Comparison of ENCODE assay signal across 8 mouse cellular contexts in the genomic region with DNA sequence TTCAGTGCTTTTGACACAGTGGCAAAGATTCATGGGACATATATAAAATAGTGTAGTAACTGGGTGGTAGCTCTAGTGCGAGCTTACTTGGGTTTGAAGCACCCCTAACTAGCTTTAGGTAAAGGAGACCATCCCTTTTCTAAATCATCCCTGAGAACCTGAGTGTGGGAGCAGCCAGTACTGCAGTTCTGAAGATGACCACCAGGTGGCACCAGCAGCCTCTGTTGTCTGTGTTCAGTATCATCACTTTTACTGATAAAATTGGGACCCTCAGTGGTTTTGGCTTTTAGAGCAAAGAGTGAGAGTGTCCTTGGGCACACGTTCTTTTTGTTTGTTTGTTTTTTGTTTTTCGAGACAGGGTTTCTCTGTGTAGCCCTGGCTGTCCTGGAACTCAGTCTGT. TPM values are rescaled to one million over a fixed set of nuclear protein-coding genes. Genes with fewer than 3 reads are reported as not detected.
A peak's percentile ranks its signal among the peaks of the same experiment; 100 is the strongest.
DNase-seq lines count a peak whose midpoint lies in the region; ATAC-seq and TF ChIP-seq lines count a peak whose summit lies in the region.

No protein-coding gene starts in this region.

- peaks cover 3% of the 10 kb centered on the region for H3K4me1 ChIP-seq in heart, adult 2 months (ENCODE audit: control insufficient read depth, insufficient read depth, low read length)
- H3K4me1 ChIP-seq in heart, embryonic 11.5 days (ENCODE audit: control insufficient read depth, insufficient read depth, low read length): peaks cover 5% of the 10 kb centered on the region; the same call in 1 of the 2 replicates
- H3K4me1 ChIP-seq in liver, embryonic 11.5 days (replicated peaks; ENCODE audit: control insufficient read depth, insufficient read depth, low read length): peaks cover 9% of the 10 kb centered on the region
- peaks cover 4% of the 10 kb centered on the region; the same call in 1 of the 2 replicates for H3K4me1 ChIP-seq in neural tube, embryonic 11.5 days (ENCODE audit: control insufficient read depth, insufficient read depth, low read length)

- 3% methylated on average over 3 of the region's 3 CpGs for WGBS in heart, adult 2 months
- WGBS in heart, embryonic 11.5 days (ENCODE audit: insufficient replicate concordance): 2% methylated on average over 3 of the region's 3 CpGs
- WGBS in liver, embryonic 11.5 days: 5% methylated on average over 3 of the region's 3 CpGs
- 13% methylated on average over 3 of the region's 3 CpGs for WGBS in neural tube, embryonic 11.5 days

- no peak for TF ChIP-seq POLR2A in heart, adult 2 months (IDR thresholded peaks at IDR 0.05; ENCODE audit: insufficient read depth, low read depth, low read length)

- no peaks in the 10 kb centered on the region for H3K27me3 ChIP-seq in heart, adult 2 months (ENCODE audit: control insufficient read depth, insufficient read depth, low read length)
- H3K27me3 ChIP-seq in heart, embryonic 11.5 days (ENCODE audit: control insufficient read depth, insufficient read depth, low read length): no peaks in the 10 kb centered on the region
- no peaks in the 10 kb centered on the region for H3K27me3 ChIP-seq in liver, embryonic 11.5 days (replicated peaks; ENCODE audit: control insufficient read depth, insufficient read depth, low read length)
- no peaks in the 10 kb centered on the region for H3K27me3 ChIP-seq in neural tube, embryonic 11.5 days (ENCODE audit: control insufficient read depth, insufficient read depth, low read length)

- no peak; the same call in none of the 2 replicates for TF ChIP-seq CTCF in heart, adult 2 months (IDR thresholded peaks at IDR 0.05)

- no peak overlapping the region for H3K4me3 ChIP-seq in heart, adult 2 months
- H3K4me3 ChIP-seq in heart, embryonic 11.5 days (ENCODE audit: low read depth, low read length): no peak overlapping the region
- no peak overlapping the region for H3K4me3 ChIP-seq in liver, embryonic 11.5 days (ENCODE audit: low read depth, low read length)
- no peak overlapping the region for H3K4me3 ChIP-seq in neural tube, embryonic 11.5 days (ENCODE audit: low read depth, low read length)

- H3K27ac ChIP-seq in heart, adult 2 months: no peak overlapping the region
- H3K27ac ChIP-seq in heart, embryonic 11.5 days (ENCODE audit: low read depth, low read length): no peak overlapping the region
- no peak overlapping the region for H3K27ac ChIP-seq in liver, embryonic 11.5 days (ENCODE audit: low read depth, low read length)
- H3K27ac ChIP-seq in neural tube, embryonic 11.5 days (ENCODE audit: low read depth, low read length): no peak overlapping the region

- intact Hi-C loops in heart, adult 2 months (cut with DNase I): loop anchor here (1.0 to 2.0 kb wide), 3 partner anchors 21 to 125 kb away; a partner anchor contains a TSS

- ATAC-seq in heart, embryonic 11.5 days (replicated peaks; ENCODE audit: insufficient number of reproducible peaks, low FRiP score, low TSS enrichment): no peak
- no peak; the same call in 1 of the 2 replicates for ATAC-seq in liver, embryonic 11.5 days (replicated peaks; ENCODE audit: low FRiP score)
- ATAC-seq in neural tube, embryonic 11.5 days (ENCODE audit: insufficient read depth, low FRiP score, low TSS enrichment): no peak

- H3K4me2 ChIP-seq in heart, embryonic 11.5 days: no peak overlapping the region
- H3K4me2 ChIP-seq in liver, embryonic 11.5 days: no peak overlapping the region
- no peak overlapping the region for H3K4me2 ChIP-seq in neural tube, embryonic 11.5 days (ENCODE audit: low read depth)

- H3K36me3 ChIP-seq in heart, adult 2 months (ENCODE audit: control insufficient read depth, insufficient read depth, low read length): no peaks in the 10 kb centered on the region
- H3K36me3 ChIP-seq in heart, embryonic 11.5 days (ENCODE audit: control insufficient read depth, insufficient read depth, low read length): peaks cover 21% of the 10 kb centered on the region
- H3K36me3 ChIP-seq in liver, embryonic 11.5 days (ENCODE audit: control insufficient read depth, insufficient read depth, low read length): peaks cover 18% of the 10 kb centered on the region
- H3K36me3 ChIP-seq in neural tube, embryonic 11.5 days (ENCODE audit: control insufficient read depth, insufficient read depth, low read length): peaks cover 11% of the 10 kb centered on the region

- no peaks in the 10 kb centered on the region for H3K9me3 ChIP-seq in heart, embryonic 11.5 days (replicated peaks; ENCODE audit: control insufficient read depth, low read length)
- H3K9me3 ChIP-seq in liver, embryonic 11.5 days (ENCODE audit: control insufficient read depth, low read length): no peaks in the 10 kb centered on the region
- no peaks in the 10 kb centered on the region for H3K9me3 ChIP-seq in neural tube, embryonic 11.5 days (ENCODE audit: control insufficient read depth, low read length)

- no peaks in the 10 kb centered on the region for H3K79me2 ChIP-seq in heart, adult 2 months (replicated peaks; ENCODE audit: control insufficient read depth, insufficient read depth, low read length)

- 0 out of 2 replicates have a peak, but pooled peaks have one; percentile 55 for TF ChIP-seq EP300 in heart, adult 2 months (IDR thresholded peaks at IDR 0.05; ENCODE audit: insufficient read depth, low read depth, low read length)

- DNase-seq in heart, adult 2 months: peak; percentile 67 to 89
- peak; percentile 84 to 88 for DNase-seq in cerebellum, adult 18-20 months
- DNase-seq in gastrocnemius, adult 18-20 months (ENCODE audit: low spot score): peak; percentile 80
- peak; percentile 83 for DNase-seq in kidney, adult 9 months
- peak; percentile 68 for DNase-seq in liver, embryonic 11.5 days (ENCODE audit: low spot score)
- peak; percentile 89 for DNase-seq in neural tube, embryonic 11.5 days (ENCODE audit: low spot score)
- peak; percentile 94 for DNase-seq in testis, postnatal 10 days (ENCODE audit: low spot score)

- no peak overlapping the region for H3K9ac ChIP-seq in heart, adult 2 months (ENCODE audit: low read depth, low read length)
- no peak overlapping the region for H3K9ac ChIP-seq in heart, embryonic 11.5 days (ENCODE audit: low read depth, low read length)
- H3K9ac ChIP-seq in liver, embryonic 11.5 days (ENCODE audit: low read depth, low read length): no peak overlapping the region
- H3K9ac ChIP-seq in neural tube, embryonic 11.5 days (ENCODE audit: low read length): no peak overlapping the region

RNA-seq across cellular contexts. Expression of a gene that starts 1.9 kb away (rescaled TPM):
- total RNA-seq in heart, adult 2 months (2021): 1 to 10 TPM; 8.8 to 9.8 TPM
- 11.4 and 13.2 TPM in 2 replicates for polyA plus RNA-seq in heart, adult 2 months (2012; rRNA removed)
- polyA plus RNA-seq in heart, embryonic 11.5 days (2014; fragmentation: Nextera tagmentation; extraction: Ambion mirVana): 15.8 and 18.8 TPM in 2 replicates
- 1 to 10 TPM; 4.7 to 6.8 TPM for total RNA-seq in gastrocnemius, adult 18-20 months (2021)
- polyA plus RNA-seq in liver, embryonic 11.5 days (2014; fragmentation: Nextera tagmentation; extraction: Ambion mirVana): 16.0 and 16.4 TPM in 2 replicates
- polyA plus RNA-seq in neural tube, embryonic 11.5 days (2014; fragmentation: Nextera tagmentation; extraction: Ambion mirVana): 21.7 and 22.0 TPM in 2 replicates

RNA-seq across cellular contexts. Expression of a gene that starts 21.2 kb away (rescaled TPM):
- 10 to 100 TPM; 10.4 to 10.9 TPM for total RNA-seq in heart, adult 2 months (2021)
- polyA plus RNA-seq in heart, adult 2 months (2012; rRNA removed): 11.7 and 14.9 TPM in 2 replicates
- polyA plus RNA-seq in heart, embryonic 11.5 days (2014; fragmentation: Nextera tagmentation; extraction: Ambion mirVana): 36.4 and 38.4 TPM in 2 replicates
- total RNA-seq in gastrocnemius, adult 18-20 months (2021): 1 to 10 TPM; 8.1 to 9.2 TPM
- 35.8 and 36.2 TPM in 2 replicates for polyA plus RNA-seq in liver, embryonic 11.5 days (2014; fragmentation: Nextera tagmentation; extraction: Ambion mirVana)
- 68.0 and 69.2 TPM in 2 replicates for polyA plus RNA-seq in neural tube, embryonic 11.5 days (2014; fragmentation: Nextera tagmentation; extraction: Ambion mirVana)

RNA-seq across cellular contexts. Expression of a gene that starts 28.1 kb away (rescaled TPM):
- total RNA-seq in heart, adult 2 months (2021): 10 to 100 TPM; 85.5 to 95.7 TPM
- 64.5 and 91.4 TPM in 2 replicates for polyA plus RNA-seq in heart, adult 2 months (2012; rRNA removed)
- polyA plus RNA-seq in heart, embryonic 11.5 days (2014; fragmentation: Nextera tagmentation; extraction: Ambion mirVana): 58.5 and 63.3 TPM in 2 replicates
- total RNA-seq in gastrocnemius, adult 18-20 months (2021): 10 to 100 TPM; 46.0 to 59.5 TPM
- 58.7 and 61.9 TPM in 2 replicates for polyA plus RNA-seq in liver, embryonic 11.5 days (2014; fragmentation: Nextera tagmentation; extraction: Ambion mirVana)
- 51.6 and 59.0 TPM in 2 replicates for polyA plus RNA-seq in neural tube, embryonic 11.5 days (2014; fragmentation: Nextera tagmentation; extraction: Ambion mirVana)

RNA-seq across cellular contexts. Expression of a gene that starts 30.7 kb away (rescaled TPM):
- total RNA-seq in heart, adult 2 months (2021): 10 to 100 TPM; 11.2 to 13.0 TPM
- 43.9 and 46.1 TPM in 2 replicates for polyA plus RNA-seq in heart, adult 2 months (2012; rRNA removed)
- polyA plus RNA-seq in heart, embryonic 11.5 days (2014; fragmentation: Nextera tagmentation; extraction: Ambion mirVana): 19.1 and 21.9 TPM in 2 replicates
- 10 to 100 TPM in 1 of 2 experiments, 1 to 10 TPM in 1; 9.6 to 10.1 TPM for total RNA-seq in gastrocnemius, adult 18-20 months (2021)
- polyA plus RNA-seq in liver, embryonic 11.5 days (2014; fragmentation: Nextera tagmentation; extraction: Ambion mirVana): 18.7 and 25.3 TPM in 2 replicates
- 44.6 and 51.0 TPM in 2 replicates for polyA plus RNA-seq in neural tube, embryonic 11.5 days (2014; fragmentation: Nextera tagmentation; extraction: Ambion mirVana)

RNA-seq across cellular contexts. Expression of a gene that starts 33.2 kb away (rescaled TPM):
- 10 to 100 TPM; 20.8 to 21.1 TPM for total RNA-seq in heart, adult 2 months (2021)
- polyA plus RNA-seq in heart, adult 2 months (2012; rRNA removed): 7.9 and 14.8 TPM in 2 replicates
- 32.4 and 34.2 TPM in 2 replicates for polyA plus RNA-seq in heart, embryonic 11.5 days (2014; fragmentation: Nextera tagmentation; extraction: Ambion mirVana)
- total RNA-seq in gastrocnemius, adult 18-20 months (2021): 10 to 100 TPM; 23.1 to 23.7 TPM
- 51.5 and 54.0 TPM in 2 replicates for polyA plus RNA-seq in liver, embryonic 11.5 days (2014; fragmentation: Nextera tagmentation; extraction: Ambion mirVana)
- 52.9 and 53.4 TPM in 2 replicates for polyA plus RNA-seq in neural tube, embryonic 11.5 days (2014; fragmentation: Nextera tagmentation; extraction: Ambion mirVana)
